Mouse (Mus musculus) limb, embryonic 13.5 days (tissue): ENCODE measurements around the gene Gm20388. TPM values are rescaled to one million over a fixed set of nuclear protein-coding genes. Genes with fewer than 3 reads are reported as not detected.

ENCODE experiments used
- ATAC-seq: fragments of 200-750 bp; cut with Nextera tagmentation; 2 replicates; pipeline ENCODE4 v1.8.0; 2017; ENCODE audit warnings: low read depth, moderate number of reproducible peaks, moderate TSS enrichment; ENCODE audit not compliant: low FRiP score
- H3K27ac ChIP-seq: fragments of 300-500 bp; sonication (generic); 2 replicates; pipeline ENCODE4 v1.5.1; 2015; ENCODE audit warnings: inconsistent platforms, mild to moderate bottlenecking, moderate library complexity
- H3K27me3 ChIP-seq: fragments of 300-500 bp; sonication (generic); 2 replicates; pipeline ENCODE4 v1.6.1; 2015; ENCODE audit warnings: mild to moderate bottlenecking, inconsistent platforms
- H3K36me3 ChIP-seq: fragments of 300-500 bp; sonication (generic); 2 replicates; pipeline ENCODE4 v1.6.1; 2015; ENCODE audit warnings: inconsistent platforms, mild to moderate bottlenecking, moderate library complexity
- H3K4me1 ChIP-seq: fragments of 300-500 bp; sonication (generic); 2 replicates; pipeline ENCODE4 v1.6.1; 2015; ENCODE audit warnings: inconsistent platforms
- H3K4me2 ChIP-seq: fragments of 300-500 bp; sonication (generic); replicated peaks from 2 replicates; pipeline ENCODE4 v1.6.1; 2015; ENCODE audit warnings: inconsistent platforms, mild to moderate bottlenecking, moderate library complexity
- H3K4me3 ChIP-seq: fragments of 300-500 bp; sonication (generic); 2 replicates; pipeline ENCODE4 v1.5.1; 2015; ENCODE audit warnings: moderate library complexity, mild to moderate bottlenecking, inconsistent platforms
- H3K9ac ChIP-seq: fragments of 300-500 bp; sonication (generic); 2 replicates; pipeline ENCODE4 v1.6.1; 2015; ENCODE audit warnings: mild to moderate bottlenecking, inconsistent platforms
- H3K9me3 ChIP-seq: fragments of 300-500 bp; sonication (generic); 2 replicates; pipeline ENCODE4 v1.6.1; 2016; ENCODE audit warnings: inconsistent platforms
- WGBS: fragments of 180-500 bp; shearing (Covaris S2); methylation state at CpG from one replicate; pipeline ENCODE4 v1.1.7; 2015; 5-methylcytosine and 5-hydroxymethylcytosine counted together
- polyA plus RNA-seq: library from polyadenylated mRNA; unstranded; fragments of >200 nt; fragmentation: Nextera tagmentation; extraction: Ambion mirVana; gene quantifications from 2 replicates; pipeline ENCODE4 v1.2.1, GENCODE M21; 2015

Gene Gm20388
- polyA plus RNA-seq, 1 experiment from 2014 or later: 7.1 TPM

DNA sequence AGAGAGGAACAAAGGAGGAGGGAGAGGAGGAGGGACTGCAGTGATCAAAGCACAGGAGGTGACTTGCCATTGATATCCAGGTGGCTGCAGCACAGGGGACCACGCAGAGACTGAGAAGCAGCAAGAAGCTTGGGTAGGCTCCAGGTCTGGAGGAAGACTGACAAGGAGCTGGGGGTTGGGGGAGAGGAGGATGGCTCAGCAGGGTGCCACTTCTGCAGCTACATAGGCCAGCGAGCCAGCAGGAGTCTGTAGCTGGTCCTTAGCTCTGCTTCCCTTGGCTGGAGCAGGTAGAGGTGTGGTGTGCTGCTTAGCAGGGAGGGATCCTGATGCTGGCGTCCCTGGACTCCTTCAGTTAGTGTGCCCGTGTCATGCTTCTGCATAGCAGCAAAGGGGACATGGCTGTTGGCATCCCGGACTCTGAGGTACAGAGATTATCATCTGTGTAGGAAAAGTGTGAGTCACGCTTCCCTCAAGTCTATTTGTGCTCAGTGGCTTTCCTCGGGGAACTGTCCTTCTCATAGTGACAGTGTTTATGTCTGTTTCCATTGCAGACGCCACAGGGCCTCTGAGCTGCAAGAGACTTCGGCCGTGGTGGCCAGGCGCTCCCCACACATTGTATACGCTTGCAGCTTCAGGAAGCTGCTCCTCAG lies 234.1 kb downstream of the Gm20388 start:
- no peak for ATAC-seq
- Histone ChIP-seq H3K4me3 (no peak overlapping the region), H3K4me2 (no peak overlapping the region), H3K4me1 (peaks cover 8% of the 10 kb centered on the region; the same call in 1 of the 2 replicates), H3K9ac (peak overlapping the region; percentile 19; the same call in 1 of the 2 replicates), H3K9me3 (no peaks in the 10 kb centered on the region), H3K27ac (no peak overlapping the region), H3K36me3 (no peaks in the 10 kb centered on the region), H3K27me3 (no peaks in the 10 kb centered on the region)
- 53% methylated on average over 12 of the region's 12 CpGs for WGBS

DNA sequence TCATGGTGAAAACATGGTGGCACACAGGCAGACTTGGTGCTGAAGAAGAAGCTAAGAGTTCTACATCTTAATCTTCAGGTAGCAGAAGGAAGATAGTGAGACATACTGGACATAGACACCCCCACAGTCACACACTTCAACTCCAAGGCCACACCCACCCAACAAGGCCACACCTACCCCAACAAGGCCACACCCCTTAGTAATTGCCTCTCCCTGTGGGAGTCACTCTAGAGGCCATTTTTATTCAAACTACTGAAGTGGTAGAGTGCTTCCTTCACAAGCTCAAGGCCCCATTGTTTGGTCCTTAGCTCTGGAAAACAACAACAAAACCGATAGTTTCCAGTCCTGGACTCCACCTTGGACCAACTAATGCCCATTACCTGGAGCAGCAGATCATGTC lies 235.4 kb downstream of the Gm20388 start:
- no peak for ATAC-seq
- WGBS: 72% methylated on average over 1 of the region's 1 CpGs
- no peak overlapping the region for H3K9ac ChIP-seq

DNA sequence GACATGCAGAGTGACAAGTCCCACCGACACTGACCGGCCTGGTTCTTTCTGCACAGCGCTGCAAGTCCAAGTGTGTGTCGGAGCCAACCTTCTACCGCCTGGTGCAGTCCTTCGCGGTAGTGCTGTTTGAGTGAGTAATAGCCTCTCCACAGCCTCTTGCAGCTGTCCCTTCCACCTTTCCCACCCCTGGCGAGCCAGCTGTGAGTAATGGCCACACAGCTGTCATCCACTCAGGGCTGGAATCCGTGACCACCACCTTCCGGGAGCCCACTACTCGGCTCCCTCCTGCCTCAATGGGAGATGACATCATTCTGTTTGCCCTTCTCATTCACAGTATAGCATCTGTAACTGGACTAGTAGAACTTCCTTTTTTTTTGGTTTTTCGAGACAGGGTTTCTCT lies 239.4 kb downstream of the Gm20388 start:
- Histone ChIP-seq H3K4me2 (no peak overlapping the region), H3K36me3 (no peaks in the 10 kb centered on the region), H3K27ac (no peak overlapping the region), H3K4me3 (no peak overlapping the region), H3K9ac (no peak overlapping the region), H3K27me3 (no peaks in the 10 kb centered on the region), H3K4me1 (peaks cover 29% of the 10 kb centered on the region), H3K9me3 (no peaks in the 10 kb centered on the region)
- 60% methylated on average over 12 of the region's 12 CpGs for WGBS
- peak; percentile 42; the same call in 1 of the 2 replicates for ATAC-seq

More for the DNA sequence above, 235.4 kb downstream of the Gm20388 start:
- peaks cover 8% of the 10 kb centered on the region; the same call in 1 of the 2 replicates for H3K4me1 ChIP-seq
- H3K9me3 ChIP-seq: no peaks in the 10 kb centered on the region
- H3K4me3 ChIP-seq: no peak overlapping the region
- no peaks in the 10 kb centered on the region for H3K36me3 ChIP-seq
- no peaks in the 10 kb centered on the region for H3K27me3 ChIP-seq
- no peak overlapping the region for H3K4me2 ChIP-seq
- H3K27ac ChIP-seq: no peak overlapping the region

DNA sequence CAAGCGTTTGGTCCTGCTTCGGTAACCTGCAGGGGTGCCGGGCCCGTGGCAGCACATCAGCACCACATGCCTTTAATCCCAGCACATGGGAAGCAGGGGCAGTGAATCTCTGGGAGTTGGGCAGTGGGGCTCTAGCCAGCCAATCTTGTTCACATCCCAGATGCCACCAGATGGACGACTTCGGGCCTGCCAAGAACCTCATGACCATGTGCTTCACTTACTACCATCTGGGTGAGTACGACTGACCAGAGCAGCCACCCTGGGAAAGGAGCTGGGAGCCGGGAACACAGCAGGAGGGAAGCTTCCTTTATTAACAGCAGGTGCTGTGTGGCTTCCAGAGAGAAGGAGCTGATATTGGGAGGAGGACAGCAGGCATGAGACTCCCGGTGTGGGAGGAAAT lies 240.5 kb downstream of the Gm20388 start:
- Histone ChIP-seq H3K27ac (no peak overlapping the region), H3K4me1 (peaks cover 31% of the 10 kb centered on the region), H3K4me2 (no peak overlapping the region), H3K27me3 (no peaks in the 10 kb centered on the region), H3K4me3 (no peak overlapping the region), H3K36me3 (no peaks in the 10 kb centered on the region), H3K9ac (no peak overlapping the region), H3K9me3 (no peaks in the 10 kb centered on the region)
- whole genome bisulfite sequencing: 51% methylated on average over 9 of the region's 9 CpGs
- ATAC-seq: no peak

DNA sequence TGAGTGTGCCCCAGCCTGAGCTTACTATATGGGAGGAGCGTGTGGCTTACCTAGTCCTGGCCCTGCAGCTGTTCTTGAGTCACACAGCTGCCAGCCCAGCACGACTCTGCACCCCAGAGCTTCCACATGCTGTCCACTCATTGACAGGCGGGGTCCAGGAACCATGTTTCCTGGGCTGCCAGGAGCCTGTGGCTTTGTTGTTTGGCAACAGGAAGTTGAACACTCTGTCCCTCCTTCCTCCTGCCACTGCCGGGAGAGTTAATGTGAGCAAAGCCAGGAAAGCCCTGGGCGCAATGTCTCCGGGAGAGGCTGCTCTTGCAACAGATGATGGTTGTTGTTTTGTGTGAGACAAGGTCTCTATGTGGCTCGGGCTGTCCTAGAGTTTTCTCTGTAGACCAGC lies 242.0 kb downstream of the Gm20388 start:
- Histone ChIP-seq H3K27ac (no peak overlapping the region; the same call in 1 of the 2 replicates), H3K27me3 (no peaks in the 10 kb centered on the region), H3K4me2 (no peak overlapping the region; the same call in 1 of the 2 replicates), H3K4me3 (no peak overlapping the region), H3K9me3 (no peaks in the 10 kb centered on the region), H3K36me3 (no peaks in the 10 kb centered on the region), H3K9ac (peak overlapping the region; percentile 43; the same call in 1 of the 2 replicates), H3K4me1 (peaks cover 38% of the 10 kb centered on the region)
- WGBS: 34% methylated on average over 7 of the region's 7 CpGs
- ATAC-seq: no peak; the same call in 1 of the 2 replicates

DNA sequence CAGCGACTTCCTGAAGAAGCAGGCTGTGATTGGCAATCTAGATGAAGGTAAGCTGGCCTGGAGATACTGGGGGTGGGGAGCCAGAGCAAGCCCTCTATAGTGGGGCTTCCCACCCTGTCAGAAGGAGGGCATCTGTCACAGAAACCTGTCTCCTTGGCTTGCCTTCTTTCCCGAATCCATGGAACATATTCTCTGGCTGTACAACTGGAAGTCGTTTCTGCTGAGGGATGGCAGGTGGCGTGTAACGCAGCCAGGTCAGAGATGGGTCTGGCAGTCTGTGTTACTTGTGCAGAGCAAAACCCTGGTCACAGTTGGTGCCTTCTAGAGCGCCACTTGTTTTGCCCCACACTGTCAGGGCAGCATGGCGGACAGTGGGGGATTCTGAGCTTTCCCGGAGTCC lies 249.7 kb downstream of the Gm20388 start:
- H3K9me3 ChIP-seq: no peaks in the 10 kb centered on the region
- no peak for ATAC-seq
- no peaks in the 10 kb centered on the region for H3K36me3 ChIP-seq
- no peak overlapping the region for H3K9ac ChIP-seq
- H3K4me1 ChIP-seq: peaks cover 10% of the 10 kb centered on the region
- WGBS: 71% methylated on average over 8 of the region's 8 CpGs
- H3K27ac ChIP-seq: no peak overlapping the region
- H3K4me3 ChIP-seq: no peak overlapping the region
- peaks cover 5% of the 10 kb centered on the region; the same call in 1 of the 2 replicates for H3K27me3 ChIP-seq
- H3K4me2 ChIP-seq: no peak overlapping the region

DNA sequence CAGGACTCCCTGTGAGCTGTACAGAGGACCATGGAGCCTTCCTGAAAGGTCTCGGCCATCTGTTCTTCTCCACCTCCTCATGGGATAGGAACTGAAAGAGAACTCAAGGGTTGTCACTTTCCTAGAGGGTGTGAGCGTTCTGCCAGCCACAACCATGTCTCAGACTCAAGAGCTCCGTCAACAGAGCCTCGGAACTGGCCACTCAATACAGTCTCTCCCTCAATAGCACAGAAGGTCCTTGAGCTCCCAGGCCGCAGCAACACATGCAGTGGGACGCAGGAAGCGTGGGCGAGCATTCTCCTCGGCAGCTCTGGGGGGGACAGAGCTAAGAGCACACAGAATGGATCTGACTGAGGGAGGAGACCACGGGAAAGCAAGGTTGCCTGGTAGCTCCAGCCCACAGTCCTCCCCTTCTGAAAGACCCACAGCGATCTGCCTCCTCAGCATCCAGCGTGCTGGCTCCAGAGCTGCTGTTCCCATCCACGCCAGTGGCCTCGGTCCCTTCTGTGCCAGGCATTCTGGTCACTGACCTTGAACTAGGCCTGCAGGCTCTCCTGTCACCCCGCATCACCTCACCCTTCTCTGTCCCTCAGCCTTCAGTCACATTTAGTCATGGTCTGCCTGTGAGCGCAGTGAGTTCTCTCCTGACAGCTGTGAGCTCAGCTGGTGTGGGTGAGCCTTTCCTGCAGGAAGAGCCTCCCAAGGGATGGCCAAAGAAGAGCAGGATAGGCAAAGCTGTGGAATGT lies 251.2 kb downstream of the Gm20388 start:
- H3K4me3 ChIP-seq: no peak overlapping the region
- WGBS: 81% methylated on average over 16 of the region's 16 CpGs
- H3K9ac ChIP-seq: no peak overlapping the region
- H3K9me3 ChIP-seq: no peaks in the 10 kb centered on the region
- no peak overlapping the region for H3K27ac ChIP-seq
- no peaks in the 10 kb centered on the region for H3K36me3 ChIP-seq
- no peaks in the 10 kb centered on the region; the same call in 1 of the 2 replicates for H3K4me1 ChIP-seq
- peaks cover 5% of the 10 kb centered on the region; the same call in 1 of the 2 replicates for H3K27me3 ChIP-seq
- no peak overlapping the region for H3K4me2 ChIP-seq
- ATAC-seq: no peak

DNA sequence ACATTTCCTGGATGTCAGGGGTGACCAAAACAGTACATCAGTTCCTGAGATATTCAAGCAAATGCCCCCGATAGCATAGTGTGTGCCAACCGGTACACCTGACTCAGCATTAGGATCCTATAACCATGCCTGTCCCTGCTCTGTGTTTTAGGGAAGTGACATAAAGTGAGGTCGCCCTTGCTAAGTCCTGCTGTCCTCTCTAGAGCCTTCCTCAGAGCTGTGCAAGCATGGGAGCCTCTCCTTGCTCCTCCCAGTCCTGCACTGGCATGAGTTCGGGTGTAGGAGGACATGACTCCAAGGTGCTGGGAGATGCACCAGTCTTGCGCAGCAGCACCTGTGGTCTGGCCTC lies 251.7 kb downstream of the Gm20388 start:
- WGBS: 85% methylated on average over 5 of the region's 5 CpGs
- Histone ChIP-seq H3K4me2 (no peak overlapping the region), H3K27ac (no peak overlapping the region), H3K9me3 (no peaks in the 10 kb centered on the region), H3K4me3 (no peak overlapping the region), H3K27me3 (peaks cover 5% of the 10 kb centered on the region), H3K9ac (no peak overlapping the region), H3K4me1 (peaks cover 4% of the 10 kb centered on the region; the same call in 1 of the 2 replicates), H3K36me3 (no peaks in the 10 kb centered on the region)
- no peak for ATAC-seq

DNA sequence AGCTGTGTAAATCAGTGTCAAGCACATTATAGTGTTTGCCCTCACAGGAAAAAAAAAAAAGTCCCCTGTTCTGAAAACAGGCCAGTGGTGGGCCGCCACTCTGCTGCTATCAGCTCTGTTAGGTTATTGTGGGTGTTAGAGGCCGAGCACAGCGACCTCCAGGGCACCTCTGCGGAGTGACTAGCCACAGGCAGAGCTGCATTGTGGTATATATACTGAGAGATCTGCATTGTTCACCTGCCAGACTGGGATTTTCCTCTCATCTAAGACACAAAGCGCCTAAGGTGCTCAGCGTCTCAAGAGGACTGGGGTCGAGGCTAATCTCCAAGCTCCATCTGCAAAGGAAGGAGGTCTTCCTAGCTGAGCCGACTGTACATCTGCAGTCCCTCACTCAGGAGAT lies 252.7 kb downstream of the Gm20388 start:
- Histone ChIP-seq H3K27me3 (peaks cover 8% of the 10 kb centered on the region), H3K36me3 (no peaks in the 10 kb centered on the region), H3K9ac (no peak overlapping the region), H3K4me3 (no peak overlapping the region), H3K27ac (no peak overlapping the region), H3K9me3 (no peaks in the 10 kb centered on the region), H3K4me2 (no peak overlapping the region), H3K4me1 (peaks cover 14% of the 10 kb centered on the region)
- ATAC-seq: no peak
- WGBS: 68% methylated on average over 8 of the region's 8 CpGs

DNA sequence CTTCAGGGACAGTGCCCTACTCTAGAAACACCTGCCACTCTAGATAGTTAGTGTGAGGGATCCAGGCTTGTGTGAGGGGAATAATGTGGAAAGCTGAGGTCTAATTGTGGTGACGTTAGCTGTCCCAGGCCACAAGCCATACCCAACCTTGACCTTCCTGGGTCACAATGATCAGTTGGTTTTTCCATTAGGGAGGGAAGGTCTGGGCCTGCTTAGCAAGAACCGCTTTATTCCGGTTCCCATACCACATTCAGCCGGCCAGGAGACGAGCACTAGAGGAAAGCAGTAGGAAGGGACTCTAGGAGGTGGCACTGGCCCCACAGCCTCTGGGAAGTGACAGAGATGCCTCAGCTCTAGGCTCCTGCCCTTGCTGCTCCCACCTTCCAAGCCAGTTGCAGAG lies 253.4 kb downstream of the Gm20388 start:
- H3K4me2 ChIP-seq: no peak overlapping the region
- peaks cover 8% of the 10 kb centered on the region for H3K27me3 ChIP-seq
- no peak overlapping the region for H3K9ac ChIP-seq
- peaks cover 16% of the 10 kb centered on the region for H3K4me1 ChIP-seq
- H3K9me3 ChIP-seq: no peaks in the 10 kb centered on the region
- 79% methylated on average over 5 of the region's 5 CpGs for WGBS
- H3K36me3 ChIP-seq: no peaks in the 10 kb centered on the region
- ATAC-seq: no peak
- H3K27ac ChIP-seq: no peak overlapping the region
- no peak overlapping the region for H3K4me3 ChIP-seq

DNA sequence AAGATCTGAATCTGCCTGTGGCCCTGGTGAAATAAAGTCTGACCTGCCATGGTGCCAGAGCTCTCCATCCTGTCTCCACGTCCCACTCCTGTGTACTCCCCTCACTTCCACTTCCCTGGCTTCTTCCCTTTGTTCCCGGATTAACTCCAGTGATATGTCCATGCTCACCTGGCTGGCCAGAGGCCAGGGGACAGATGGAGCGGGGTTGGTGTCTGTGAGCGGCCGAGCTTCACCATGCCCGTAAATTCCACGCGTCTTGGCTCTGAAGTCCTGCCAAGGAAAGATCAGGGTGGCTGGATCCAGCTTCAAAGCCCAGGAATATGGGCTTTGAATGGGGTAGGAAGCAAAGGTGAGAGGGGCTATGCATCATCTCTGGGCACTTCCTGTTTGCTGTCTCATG lies 256.5 kb downstream of the Gm20388 start:
- 69% methylated on average over 8 of the region's 8 CpGs for WGBS
- Histone ChIP-seq H3K9ac (no peak overlapping the region), H3K4me2 (no peak overlapping the region), H3K4me3 (no peak overlapping the region), H3K27me3 (peaks cover 12% of the 10 kb centered on the region; the same call in 1 of the 2 replicates), H3K36me3 (no peaks in the 10 kb centered on the region), H3K27ac (no peak overlapping the region), H3K9me3 (no peaks in the 10 kb centered on the region), H3K4me1 (peaks cover 16% of the 10 kb centered on the region)
- no peak for ATAC-seq

DNA sequence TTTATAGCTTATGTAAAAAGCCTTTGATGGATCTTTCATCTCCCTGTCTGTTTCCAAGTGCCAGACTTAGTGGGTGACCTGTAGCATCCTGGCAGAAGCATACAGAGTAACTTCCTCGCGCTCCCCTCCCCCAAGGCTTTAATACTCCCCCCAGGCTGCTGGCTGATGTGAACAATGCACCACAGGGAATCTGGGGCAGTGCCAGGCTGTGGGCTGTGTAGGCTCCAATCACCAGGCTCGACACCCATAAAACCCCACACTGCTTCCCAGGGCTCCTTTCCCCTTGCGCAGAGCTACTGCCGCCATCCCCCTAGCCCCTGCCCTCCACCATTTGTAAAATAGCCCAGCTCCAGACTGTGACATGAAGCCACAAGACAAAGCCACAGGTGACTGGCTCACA lies 257.2 kb downstream of the Gm20388 start:
- WGBS: 27% methylated on average over 5 of the region's 5 CpGs
- ATAC-seq: peak; percentile 41; the same call in 1 of the 2 replicates
- peaks cover 15% of the 10 kb centered on the region for H3K27me3 ChIP-seq
- H3K36me3 ChIP-seq: no peaks in the 10 kb centered on the region
- H3K4me2 ChIP-seq: 0 out of 2 replicates have a peak overlapping the region, but pooled peaks have one; percentile 7
- H3K9me3 ChIP-seq: no peaks in the 10 kb centered on the region
- no peak overlapping the region for H3K4me3 ChIP-seq
- H3K27ac ChIP-seq: no peak overlapping the region
- H3K9ac ChIP-seq: 0 out of 2 replicates have a peak overlapping the region, but pooled peaks have one; percentile 26
- peaks cover 16% of the 10 kb centered on the region for H3K4me1 ChIP-seq
